Mouse (Mus musculus): ENCODE data around the gene Srf.

The Srf gene

DNA sequence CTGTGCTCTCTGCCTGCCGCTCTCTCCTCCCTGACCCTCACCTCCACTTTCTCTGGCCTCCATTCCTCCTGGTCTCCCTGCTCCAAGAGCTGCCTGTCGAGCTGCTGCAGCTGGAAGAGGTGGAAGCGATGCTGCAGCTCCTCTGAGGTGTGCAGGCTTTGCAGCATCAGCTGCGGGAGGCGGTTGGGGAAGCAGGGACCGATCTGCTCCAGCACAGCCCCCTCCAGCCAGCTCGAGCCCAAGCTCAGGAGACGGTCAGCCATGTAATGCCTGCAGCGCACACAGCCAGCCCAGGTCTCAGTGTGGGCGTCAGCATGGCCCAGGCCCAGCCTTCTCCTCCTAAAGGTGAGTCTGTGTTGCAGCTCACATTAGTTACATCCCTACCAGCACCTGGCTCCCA is 36.0 kb downstream of the Srf start:
- DNase-seq (ENCODE audit: low spot score in 2 of 2): peak in 1 of 2 experiments; percentile 56

DNA sequence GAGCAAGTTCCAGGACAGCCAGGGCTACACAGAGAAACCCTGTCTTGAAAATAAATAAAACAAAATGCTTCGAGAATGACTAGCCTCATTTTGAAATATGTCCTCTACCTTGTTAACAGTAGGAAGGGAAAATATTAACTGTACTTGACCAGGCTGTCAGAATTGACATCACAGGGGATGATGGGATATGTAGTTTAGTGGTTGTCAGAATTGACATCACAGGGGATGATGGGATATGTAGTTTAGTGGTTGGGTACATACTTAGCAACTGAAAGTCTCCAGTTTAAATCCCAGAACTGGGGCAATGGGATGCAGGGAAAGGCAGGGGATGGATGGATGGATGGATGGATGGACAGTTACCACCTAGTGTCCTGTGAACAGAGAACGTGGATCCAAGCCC is 42.6 kb downstream of the Srf start:
- DNase-seq (ENCODE audit: low spot score in 2 of 2): no peak

DNA sequence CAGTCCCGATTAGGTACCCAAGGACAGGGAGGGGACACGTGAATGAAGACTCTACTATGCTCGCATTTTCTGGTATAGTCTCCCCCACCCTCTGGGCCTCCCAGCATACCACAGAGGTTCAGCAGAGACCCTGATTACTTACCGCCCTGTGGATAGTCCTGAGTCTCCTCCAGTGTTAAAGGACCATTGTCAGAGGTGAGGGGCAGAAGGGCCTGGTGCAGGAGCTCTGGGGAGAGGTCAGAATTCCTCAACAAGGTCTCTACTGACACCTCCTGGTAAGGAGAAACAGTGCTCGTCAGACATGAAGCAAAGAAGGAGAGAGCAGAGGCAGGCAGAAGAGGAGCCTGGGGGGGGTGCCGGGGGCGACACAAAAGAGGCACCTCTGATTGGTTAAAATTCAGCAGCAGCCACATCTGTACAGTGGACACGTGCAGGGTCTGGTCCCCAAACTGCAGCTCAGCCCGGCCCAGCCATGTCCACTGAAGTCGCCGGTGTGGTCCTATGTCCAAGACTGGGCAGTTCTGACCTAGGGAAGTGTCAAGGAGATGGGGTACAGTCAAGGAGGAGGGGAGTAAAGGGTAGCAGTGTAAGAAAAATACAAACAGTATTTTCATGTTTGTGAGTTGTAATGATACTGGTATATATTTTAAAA is 44.8 kb downstream of the Srf start:
- DNase-seq (ENCODE audit: low spot score in 2 of 2): no peak

DNA sequence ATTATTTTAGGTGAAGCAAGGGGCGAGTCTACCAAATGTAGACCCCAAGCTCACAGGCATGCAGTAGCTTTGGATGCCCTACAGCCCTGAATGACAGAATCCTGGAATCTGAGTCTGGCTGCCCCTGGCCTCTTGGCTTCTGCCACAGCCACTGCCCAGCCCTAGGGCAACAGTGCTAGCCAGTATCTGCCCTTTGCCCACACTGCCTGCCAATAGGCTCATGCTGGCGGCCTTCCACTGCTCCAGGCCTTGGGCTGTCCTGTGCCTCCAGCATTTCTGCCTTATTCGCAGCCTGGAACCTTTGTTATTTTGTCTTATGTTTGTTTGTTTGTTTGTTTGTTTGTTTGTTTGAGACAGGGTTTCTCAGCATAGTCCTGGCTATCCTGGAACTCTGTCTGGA is 50.4 kb downstream of the Srf start:
- no peak for DNase-seq (ENCODE audit: low spot score in 2 of 2)

DNA sequence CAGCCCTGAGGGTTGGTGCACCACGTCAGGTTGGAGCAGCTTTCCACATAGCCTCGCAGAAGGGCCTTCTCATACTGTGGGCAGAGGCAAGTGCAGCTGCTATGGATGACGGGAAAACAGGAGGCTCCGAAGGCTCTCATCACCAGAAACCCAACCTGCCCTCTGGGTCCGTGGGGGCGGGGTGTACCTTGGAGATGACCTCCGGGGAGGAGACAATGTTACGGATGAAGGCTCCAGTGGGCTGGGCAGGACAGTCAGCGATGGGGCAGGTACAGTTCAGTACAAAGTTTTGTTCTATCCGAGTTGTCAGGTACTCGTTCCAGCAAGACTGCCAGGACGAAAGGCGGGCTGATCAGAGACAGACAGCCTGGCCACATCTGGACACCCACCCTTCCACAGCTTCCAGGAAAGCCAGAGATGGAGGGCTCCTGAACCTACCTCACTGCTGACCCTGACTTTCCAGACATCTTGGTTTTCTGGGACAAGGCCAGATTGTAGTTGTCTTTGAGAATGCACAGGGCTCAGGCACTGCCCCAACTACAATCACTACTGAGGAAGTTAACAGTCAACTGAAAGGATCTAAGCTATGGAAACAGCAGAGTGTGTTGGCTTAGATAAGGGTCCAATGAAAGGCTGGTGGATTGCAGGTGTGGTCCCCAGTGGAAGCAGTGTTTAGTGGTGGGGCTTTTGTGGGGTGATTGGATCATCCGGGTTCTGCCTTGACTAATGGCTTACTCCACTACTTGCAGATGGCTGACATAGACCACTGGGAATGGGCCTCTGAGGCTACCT is 51.9 kb downstream of the Srf start:
- no peak for DNase-seq (ENCODE audit: low spot score in 2 of 2)

DNA sequence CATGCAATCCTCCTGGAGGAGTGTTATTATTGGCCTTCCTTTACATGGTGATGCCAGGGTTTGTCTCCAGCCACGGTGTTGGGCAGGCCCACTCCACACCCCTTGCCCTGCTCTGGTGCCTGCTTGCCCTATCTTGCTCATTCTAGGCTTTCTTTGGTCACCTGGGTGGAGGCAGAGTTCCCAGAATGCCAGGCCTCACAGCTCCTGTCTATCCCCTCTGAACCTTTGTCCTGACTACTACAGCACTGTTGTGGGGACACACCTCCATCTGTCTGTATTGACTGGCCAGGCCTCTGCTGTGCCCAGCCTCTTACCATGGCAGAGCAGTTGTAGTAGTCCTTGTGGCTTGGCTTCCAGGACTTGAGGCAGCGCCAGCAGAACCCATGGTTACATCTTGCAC is 53.2 kb downstream of the Srf start:
- no peak for DNase-seq (ENCODE audit: low spot score in 2 of 2)

Data from urinary bladder, postnatal 4 days (tissue).